Mouse (Mus musculus): Measurements from ENCODE around the gene Dnm2.

GRCm38 (mm10) chr9:21525937-21526633, 101.4 kb downstream of the Dnm2 start, which contains the start of gene AB124611:
- TF ChIP-seq CTCF (IDR thresholded peaks at IDR 0.05; ENCODE audit: low read depth): no peak
- TF ChIP-seq EP300 (optimal IDR thresholded peaks at IDR 0.05): no peak

All from stomach, postnatal 0 days (tissue).